Comparison of ENCODE assay signal across 7 mouse cellular contexts in genomic region chr7:82625342-82625741, GRCm38 (mm10). TPM values are rescaled to one million over a fixed set of nuclear protein-coding genes. Genes with fewer than 3 reads are reported as not detected.
A peak's percentile ranks its signal among the peaks of the same experiment; 100 is the strongest.
DNase-seq lines count a peak whose midpoint lies in the region; ATAC-seq and TF ChIP-seq lines count a peak whose summit lies in the region.

No protein-coding gene starts in this region.

- TF ChIP-seq CTCF in left cerebral cortex, adult 2 months (IDR thresholded peaks at IDR 0.05), result no peak

- H3K4me3 ChIP-seq in midbrain, embryonic 14.5 days (replicated peaks; ENCODE audit: low read depth, low read length), result no peak overlapping the region
- H3K4me3 ChIP-seq in midbrain, embryonic 16.5 days (ENCODE audit: low read depth, low read length), result no peak overlapping the region
- H3K4me3 ChIP-seq in left cerebral cortex, adult 2 months, result no peak overlapping the region

- WGBS in midbrain, embryonic 14.5 days, result 30% methylated on average over 7 of the region's 7 CpGs
- 27% methylated on average over 7 of the region's 7 CpGs for WGBS in midbrain, embryonic 16.5 days

- no peak for ATAC-seq in midbrain, embryonic 14.5 days (ENCODE audit: low FRiP score, low TSS enrichment)
- no peak for ATAC-seq in midbrain, embryonic 16.5 days

- no peaks in the 10 kb centered on the region for H3K9me3 ChIP-seq in midbrain, embryonic 14.5 days (ENCODE audit: control insufficient read depth, low read length)
- H3K9me3 ChIP-seq in midbrain, embryonic 16.5 days (replicated peaks; ENCODE audit: control insufficient read depth, low read length, poor library complexity, severe bottlenecking), result no peaks in the 10 kb centered on the region

- H3K9ac ChIP-seq in midbrain, embryonic 14.5 days (replicated peaks; ENCODE audit: low read length), result no peak overlapping the region
- no peak overlapping the region for H3K9ac ChIP-seq in midbrain, embryonic 16.5 days (ENCODE audit: low read depth, low read length)

- no peaks in the 10 kb centered on the region for H3K36me3 ChIP-seq in midbrain, embryonic 14.5 days (ENCODE audit: control insufficient read depth, insufficient read depth, low read length)
- H3K36me3 ChIP-seq in midbrain, embryonic 16.5 days (ENCODE audit: control insufficient read depth, insufficient read depth, low read length), result no peaks in the 10 kb centered on the region

- H3K4me1 ChIP-seq in midbrain, embryonic 14.5 days (ENCODE audit: control insufficient read depth, insufficient read depth, low read length), result no peaks in the 10 kb centered on the region
- H3K4me1 ChIP-seq in midbrain, embryonic 16.5 days (ENCODE audit: control insufficient read depth, insufficient read depth, low read length), result no peaks in the 10 kb centered on the region

- DNase-seq in midbrain, embryonic 14.5 days, result peak; percentile 8
- peak; percentile 84 for DNase-seq in adrenal gland, postnatal 10 days
- DNase-seq in hindlimb bud, embryonic 11.5 days (ENCODE audit: extremely low spot score, low read depth, low spot score), result peak; percentile 12
- DNase-seq in naive thymus-derived CD4-positive, alpha-beta T cell, adult 2 months (ENCODE audit: low read depth), result peak; percentile 37
- no peak for DNase-seq in right cerebral cortex, postnatal 4 days
- no peak for DNase-seq in left cerebral cortex, adult 2 months (ENCODE audit: extremely low spot score in 1 of 2, low spot score in 2 of 2)

- no peak overlapping the region for H3K4me2 ChIP-seq in midbrain, embryonic 14.5 days (ENCODE audit: low read length)
- H3K4me2 ChIP-seq in midbrain, embryonic 16.5 days (ENCODE audit: low read length), result no peak overlapping the region

- H3K27me3 ChIP-seq in midbrain, embryonic 14.5 days (ENCODE audit: control insufficient read depth, insufficient read depth, low read length), result no peaks in the 10 kb centered on the region
- H3K27me3 ChIP-seq in midbrain, embryonic 16.5 days (ENCODE audit: control insufficient read depth, insufficient read depth, low read depth, low read length), result no peaks in the 10 kb centered on the region

- no peak overlapping the region for H3K27ac ChIP-seq in midbrain, embryonic 14.5 days (replicated peaks; ENCODE audit: low read depth, low read length)
- no peak overlapping the region for H3K27ac ChIP-seq in midbrain, embryonic 16.5 days (ENCODE audit: low read length)
- H3K27ac ChIP-seq in left cerebral cortex, adult 2 months, result no peak overlapping the region

- intact Hi-C loops in left cerebral cortex, adult 2 months (cut with DNase I), result no loop called here

RNA-seq across cellular contexts. Expression of gene Saxo2, which starts 23.0 kb away (rescaled TPM):
- 21.5 and 27.8 TPM in 2 replicates for polyA plus RNA-seq in midbrain, embryonic 14.5 days (2014; fragmentation: Nextera tagmentation; extraction: Ambion mirVana)
- 24.5 and 30.5 TPM in 2 replicates for polyA plus RNA-seq in midbrain, embryonic 16.5 days (2015; fragmentation: Nextera tagmentation; extraction: Ambion mirVana)
- total RNA-seq in adrenal gland, postnatal 10 days (2021), result 1 to 10 TPM; 2.5 to 2.7 TPM
- 1 to 10 TPM; 8.2 to 8.6 TPM for total RNA-seq in left cerebral cortex, adult 2 months (2021)

RNA-seq across cellular contexts. Expression of gene Efl1, which starts 23.1 kb away (rescaled TPM):
- polyA plus RNA-seq in midbrain, embryonic 14.5 days (2014; fragmentation: Nextera tagmentation; extraction: Ambion mirVana), result 19.6 and 24.8 TPM in 2 replicates
- polyA plus RNA-seq in midbrain, embryonic 16.5 days (2015; fragmentation: Nextera tagmentation; extraction: Ambion mirVana), result 17.3 and 18.2 TPM in 2 replicates
- total RNA-seq in adrenal gland, postnatal 10 days (2021), result 10 to 100 TPM; 18.7 to 19.7 TPM
- total RNA-seq in left cerebral cortex, adult 2 months (2021), result 10 to 100 TPM; 15.1 to 18.2 TPM

Comparison
In these comparisons a context has a peak if more than half of its experiments do, and no peak if none do; other contexts are left out.
1. DNase-seq: peak in midbrain, embryonic 14.5 days (single experiment), adrenal gland, postnatal 10 days (single experiment), hindlimb bud, embryonic 11.5 days (single experiment) and naive thymus-derived CD4-positive, alpha-beta T cell, adult 2 months (single experiment); none in right cerebral cortex, postnatal 4 days (single experiment) and left cerebral cortex, adult 2 months (0 of 2).